Mouse (Mus musculus) E14TG2a.4 (cell line): Measurements from ENCODE around the gene Dpp6.

ENCODE experiments used
- CTCF ChIP-seq: conservative IDR thresholded peaks from 2 replicates; pipeline ENCODE4 v1.5.1; 2014; ENCODE audit warnings: low read length
- NANOG ChIP-seq: IDR thresholded peaks from 2 replicates; pipeline ENCODE4 v1.6.1; 2014; ENCODE audit warnings: borderline replicate concordance, low read length, mixed read lengths

DNA sequence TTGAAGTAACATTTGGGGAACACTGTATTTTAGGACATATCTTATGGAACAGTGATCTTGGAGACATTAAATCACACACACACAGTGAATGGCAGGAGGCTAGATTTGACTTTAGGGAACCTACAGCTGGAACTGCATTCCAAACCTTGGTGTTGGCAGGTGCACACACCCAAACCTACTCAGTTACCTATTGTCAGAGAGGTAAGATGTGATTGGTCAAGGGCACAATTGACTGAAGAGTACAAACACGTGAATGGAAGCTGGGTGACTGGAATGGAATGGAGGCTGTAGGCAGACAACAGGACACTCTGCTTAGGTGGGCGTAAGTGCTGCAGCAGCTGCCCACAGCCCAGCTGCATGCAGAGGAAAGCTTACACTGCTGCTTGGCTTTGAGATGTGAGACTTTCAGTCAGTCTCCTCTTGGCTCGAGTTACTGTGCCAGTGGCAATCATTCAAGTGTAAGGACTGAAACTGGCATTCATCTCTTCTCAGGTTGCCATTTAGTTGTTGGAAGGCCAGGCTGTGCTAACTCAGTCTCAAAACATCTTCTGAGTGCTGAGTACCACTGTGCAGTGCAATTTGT, 507.4 kb downstream of the Dpp6 start:
- TF ChIP-seq CTCF (no peak), NANOG (no peak)
